Mouse (Mus musculus): ENCODE results near the gene Olfr382. TPM values are rescaled to one million over a fixed set of nuclear protein-coding genes. Genes with fewer than 3 reads are reported as not detected.
"Not testable (repeated sequence)": the region's sequence is repeated elsewhere in the genome, so short reads cannot be mapped to it uniquely, and the experiment has no call there.

The Olfr382 gene
- total RNA-seq (2014; rRNA removed; ENCODE audit: low replicate concordance) (not detected in 2 replicates), polyA plus RNA-seq (2015; fragmentation: Nextera tagmentation; extraction: Ambion mirVana) (not detected in 2 replicates)

DNA sequence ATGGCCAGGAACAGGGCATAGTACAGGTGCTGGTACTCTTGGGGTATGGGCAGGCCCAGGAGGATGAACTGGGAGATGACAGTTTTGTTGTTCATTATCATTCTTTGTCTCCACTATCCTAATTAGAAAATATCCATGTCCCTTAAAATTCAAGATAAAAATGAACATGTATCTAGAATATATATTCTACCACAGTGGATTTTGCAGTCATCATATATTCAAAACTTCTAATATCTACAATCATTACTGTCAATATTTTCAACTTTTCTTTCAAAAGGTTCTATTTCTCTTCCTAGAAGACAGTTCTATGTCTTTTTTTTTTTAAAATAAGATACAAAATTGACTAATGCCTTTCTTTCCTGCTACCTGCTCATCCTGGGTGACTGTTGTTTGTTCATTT lies at the start of gene Olfr382:
Gene Olfr382 (minus strand): TSS at position 101 of the 400 bp plus-strand sequence.
- TF ChIP-seq CTCF (IDR thresholded peaks at IDR 0.05; ENCODE audit: low read depth) (no peak), EP300 (IDR thresholded peaks at IDR 0.05; ENCODE audit: low read depth) (no peak)
- no peak within 1 kb of the TSS for H3K4me3 ChIP-seq (ENCODE audit: low read depth, low read length)
- no peak within 1 kb of the TSS for H3K9ac ChIP-seq (replicated peaks; ENCODE audit: low read depth, low read length)
- H3K4me2 ChIP-seq (ENCODE audit: low read depth, low read length): no peak within 1 kb of the TSS
- no peaks in the 10 kb centered on the region for H3K27me3 ChIP-seq (ENCODE audit: control insufficient read depth, insufficient read depth, low read length)
- no peaks in the 10 kb centered on the region for H3K4me1 ChIP-seq (ENCODE audit: control insufficient read depth, insufficient read depth)
- H3K27ac ChIP-seq (ENCODE audit: low read depth): no peak within 1 kb of the TSS
- H3K36me3 ChIP-seq (replicated peaks; ENCODE audit: control insufficient read depth, insufficient read depth, low read length): no peaks in the 10 kb centered on the region
- no peak for DNase-seq (ENCODE audit: low spot score)
- peaks cover 12% of the 10 kb centered on the region; the same call in 1 of the 2 replicates for H3K9me3 ChIP-seq (replicated peaks; ENCODE audit: control insufficient read depth, low read length)
- no peak for ATAC-seq (ENCODE audit: insufficient read depth, low read depth)

DNA sequence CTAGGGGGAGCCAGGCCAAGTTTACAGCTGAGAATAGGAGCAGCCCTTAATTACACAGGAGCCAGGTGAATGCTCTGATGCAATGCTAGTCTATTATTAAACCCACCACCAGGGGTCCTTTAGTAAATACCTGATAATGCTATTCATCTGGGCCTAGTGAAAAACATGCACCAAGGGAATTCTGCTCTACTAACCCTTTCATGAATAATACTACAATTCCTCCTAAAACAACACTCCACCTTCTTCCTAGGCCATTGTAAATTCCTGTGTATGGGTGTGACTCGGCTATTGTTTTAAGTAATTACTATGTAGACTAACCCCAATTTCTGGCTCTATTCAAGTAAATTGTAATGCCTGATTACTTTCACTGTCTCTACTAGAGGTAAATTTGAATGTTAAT lies 12.0 kb upstream of the Olfr382 start:
- not testable (repeated sequence) for H3K4me3 ChIP-seq (ENCODE audit: low read depth, low read length); H3K4me2 ChIP-seq (ENCODE audit: low read depth, low read length); DNase-seq (ENCODE audit: low spot score); H3K27me3 ChIP-seq (ENCODE audit: control insufficient read depth, insufficient read depth, low read length); H3K36me3 ChIP-seq (replicated peaks; ENCODE audit: control insufficient read depth, insufficient read depth, low read length); H3K9me3 ChIP-seq (replicated peaks; ENCODE audit: control insufficient read depth, low read length); H3K4me1 ChIP-seq (ENCODE audit: control insufficient read depth, insufficient read depth); ATAC-seq (ENCODE audit: insufficient read depth, low read depth); H3K9ac ChIP-seq (replicated peaks; ENCODE audit: low read depth, low read length); H3K27ac ChIP-seq (ENCODE audit: low read depth)
- 73% methylated on average over 1 of the region's 1 CpGs for WGBS

- Histone ChIP-seq H3K4me2 (ENCODE audit: low read depth, low read length) (no peak within 1 kb of the TSS), H3K9ac (replicated peaks; ENCODE audit: low read depth, low read length) (no peak within 1 kb of the TSS), H3K9me3 (replicated peaks; ENCODE audit: control insufficient read depth, low read length) (0 out of 2 replicates have a peak, but pooled peaks cover 6% of the 10 kb centered on the region), H3K27me3 (ENCODE audit: control insufficient read depth, insufficient read depth, low read length) (no peaks in the 10 kb centered on the region), H3K27ac (ENCODE audit: low read depth) (no peak within 1 kb of the TSS), H3K4me3 (ENCODE audit: low read depth, low read length) (no peak within 1 kb of the TSS), H3K4me1 (ENCODE audit: control insufficient read depth, insufficient read depth) (no peaks in the 10 kb centered on the region), H3K36me3 (replicated peaks; ENCODE audit: control insufficient read depth, insufficient read depth, low read length) (no peaks in the 10 kb centered on the region)
- TF ChIP-seq EP300 (IDR thresholded peaks at IDR 0.05; ENCODE audit: low read depth): no peak
- no peak for TF ChIP-seq CTCF (IDR thresholded peaks at IDR 0.05; ENCODE audit: low read depth)
- DNase-seq (ENCODE audit: low spot score): no peak
- ATAC-seq (ENCODE audit: insufficient read depth, low read depth): no peak
Measured at GRCm38 (mm10) chr11:73491503-73491902, 25.5 kb downstream of the Olfr382 start, which contains the start of gene Olfr381. Olfr381 (minus strand) TSS chr11:73491603.

Other genes starting within 250 kb of the Olfr382 start
- 0.04 TPM in 1 of 2 replicates, not detected in the other for gene Trpv3, start 249.8 kb downstream of the Olfr382 start, total RNA-seq (2014; rRNA removed; ENCODE audit: low replicate concordance)
- 0.07 and 0.08 TPM in 2 replicates for gene Trpv3, start 249.8 kb downstream of the Olfr382 start, polyA plus RNA-seq (2015; fragmentation: Nextera tagmentation; extraction: Ambion mirVana)
- not detected in 2 replicates for gene Aspa, start 187.6 kb downstream of the Olfr382 start, total RNA-seq (2014; rRNA removed; ENCODE audit: low replicate concordance)
- 0.23 and 0.37 TPM in 2 replicates for gene Aspa, start 187.6 kb downstream of the Olfr382 start, polyA plus RNA-seq (2015; fragmentation: Nextera tagmentation; extraction: Ambion mirVana)
- gene Gm49340, start 187.5 kb downstream of the Olfr382 start, total RNA-seq (2014; rRNA removed; ENCODE audit: low replicate concordance): not detected in 2 replicates
- gene Gm49340, start 187.5 kb downstream of the Olfr382 start, polyA plus RNA-seq (2015; fragmentation: Nextera tagmentation; extraction: Ambion mirVana): not detected in 2 replicates
- not detected in 2 replicates for gene Spata22, start 187.5 kb downstream of the Olfr382 start, total RNA-seq (2014; rRNA removed; ENCODE audit: low replicate concordance)
- not detected in 2 replicates for gene Spata22, start 187.5 kb downstream of the Olfr382 start, polyA plus RNA-seq (2015; fragmentation: Nextera tagmentation; extraction: Ambion mirVana)
- gene Olfr20, start 166.4 kb downstream of the Olfr382 start, total RNA-seq (2014; rRNA removed; ENCODE audit: low replicate concordance): not detected in 2 replicates
- not detected in 2 replicates for gene Olfr20, start 166.4 kb downstream of the Olfr382 start, polyA plus RNA-seq (2015; fragmentation: Nextera tagmentation; extraction: Ambion mirVana)
- gene Olfr376, start 146.0 kb downstream of the Olfr382 start, total RNA-seq (2014; rRNA removed; ENCODE audit: low replicate concordance): not detected in 2 replicates
- gene Olfr376, start 146.0 kb downstream of the Olfr382 start, polyA plus RNA-seq (2015; fragmentation: Nextera tagmentation; extraction: Ambion mirVana): not detected in 2 replicates
- not detected in 2 replicates for gene Olfr1, start 117.6 kb downstream of the Olfr382 start, total RNA-seq (2014; rRNA removed; ENCODE audit: low replicate concordance)
- gene Olfr1, start 117.6 kb downstream of the Olfr382 start, polyA plus RNA-seq (2015; fragmentation: Nextera tagmentation; extraction: Ambion mirVana): not detected in 2 replicates
- not detected in 2 replicates for gene Olfr378, start 88.7 kb downstream of the Olfr382 start, total RNA-seq (2014; rRNA removed; ENCODE audit: low replicate concordance)
- not detected in 2 replicates for gene Olfr378, start 88.7 kb downstream of the Olfr382 start, polyA plus RNA-seq (2015; fragmentation: Nextera tagmentation; extraction: Ambion mirVana)
- not detected in 2 replicates for gene Olfr380, start 59.7 kb downstream of the Olfr382 start, total RNA-seq (2014; rRNA removed; ENCODE audit: low replicate concordance)
- not detected in 2 replicates for gene Olfr380, start 59.7 kb downstream of the Olfr382 start, polyA plus RNA-seq (2015; fragmentation: Nextera tagmentation; extraction: Ambion mirVana)
- gene Olfr381, start 25.6 kb downstream of the Olfr382 start, total RNA-seq (2014; rRNA removed; ENCODE audit: low replicate concordance): not detected in 2 replicates
- gene Olfr381, start 25.6 kb downstream of the Olfr382 start, polyA plus RNA-seq (2015; fragmentation: Nextera tagmentation; extraction: Ambion mirVana): not detected in 2 replicates
- gene Olfr385, start 75.8 kb upstream of the Olfr382 start, total RNA-seq (2014; rRNA removed; ENCODE audit: low replicate concordance): not detected in 2 replicates
- gene Olfr385, start 75.8 kb upstream of the Olfr382 start, polyA plus RNA-seq (2015; fragmentation: Nextera tagmentation; extraction: Ambion mirVana): not detected in 2 replicates
- gene Olfr384, start 81.4 kb upstream of the Olfr382 start, total RNA-seq (2014; rRNA removed; ENCODE audit: low replicate concordance): not detected in 2 replicates
- gene Olfr384, start 81.4 kb upstream of the Olfr382 start, polyA plus RNA-seq (2015; fragmentation: Nextera tagmentation; extraction: Ambion mirVana): not detected in 2 replicates
- not detected in 2 replicates for gene Zfp735, start 171.6 kb upstream of the Olfr382 start, total RNA-seq (2014; rRNA removed; ENCODE audit: low replicate concordance)
- gene Zfp735, start 171.6 kb upstream of the Olfr382 start, polyA plus RNA-seq (2015; fragmentation: Nextera tagmentation; extraction: Ambion mirVana): not detected in 2 replicates

All from heart, postnatal 0 days (tissue).